Mouse (Mus musculus) liver, embryonic 14.5 days (tissue): ENCODE measurements around the gene Nt5e. TPM values are rescaled to one million over a fixed set of nuclear protein-coding genes. Genes with fewer than 3 reads are reported as not detected.

Experiments
- ATAC-seq: fragments of 200-750 bp; cut with Nextera tagmentation; 2 replicates; pipeline ENCODE4 v1.8.0; 2017; ENCODE audit warnings: moderate number of reproducible peaks, mild to moderate bottlenecking, moderate library complexity; ENCODE audit not compliant: insufficient read depth
- DNase-seq, 3 experiments: peaks; one replicate each; pipeline ENCODE4 v3.0.0-alpha.2; 2012 to 2013; ENCODE audit warnings: low read depth in 3 of 3, low spot score in 3 of 3
- H3K27ac ChIP-seq: fragments of 300-500 bp; sonication (generic); 2 replicates; pipeline ENCODE4 v1.5.1; 2014; ENCODE audit warnings: moderate library complexity, mild to moderate bottlenecking, control low read depth, inconsistent platforms
- H3K27me3 ChIP-seq: fragments of 300-500 bp; sonication (generic); 2 replicates; pipeline ENCODE4 v1.6.1; 2014; ENCODE audit warnings: mild to moderate bottlenecking, low read length, moderate library complexity; ENCODE audit not compliant: control insufficient read depth, insufficient read depth
- H3K36me3 ChIP-seq: fragments of 300-500 bp; sonication (generic); replicated peaks from 2 replicates; pipeline ENCODE4 v1.6.1; 2014; ENCODE audit warnings: low read depth; ENCODE audit not compliant: control insufficient read depth, insufficient read depth
- H3K4me1 ChIP-seq, 2 experiments: fragments of 200-500 bp in 1 of 2; fragments of 300-500 bp in 1 of 2; sonication (generic) in 1 of 2; replicated peaks; 2 replicates each; pipeline ENCODE4 v1.6.1; 2012 to 2014; ENCODE audit warnings: antibody characterized with exemption in 1 of 2, inconsistent platforms in 1 of 2, low read length in 1 of 2; ENCODE audit not compliant: control insufficient read depth in 2 of 2, insufficient read depth in 2 of 2
- H3K4me2 ChIP-seq: fragments of 300-500 bp; sonication (generic); 2 replicates; pipeline ENCODE4 v1.6.1; 2014; ENCODE audit warnings: low read depth, mild to moderate bottlenecking, control low read depth, moderate library complexity
- H3K4me3 ChIP-seq, 2 experiments: fragments of 200-500 bp in 1 of 2; fragments of 300-500 bp in 1 of 2; sonication (generic) in 1 of 2; 2 replicates each; pipeline ENCODE4 v1.5.1; 2012 to 2014; ENCODE audit warnings: low read depth in 2 of 2, low read length in 2 of 2, mild to moderate bottlenecking in 2 of 2, control low read depth in 1 of 2, inconsistent platforms in 1 of 2, moderate library complexity in 1 of 2; ENCODE audit not compliant: insufficient read depth in 1 of 2
- H3K9ac ChIP-seq: fragments of 300-500 bp; sonication (generic); replicated peaks from 2 replicates; pipeline ENCODE4 v1.6.1; 2014; ENCODE audit warnings: mild to moderate bottlenecking, control low read depth, moderate library complexity
- H3K9me3 ChIP-seq: fragments of 300-500 bp; sonication (generic); 2 replicates; pipeline ENCODE4 v1.6.1; 2016; ENCODE audit warnings: low read length, mixed read lengths; ENCODE audit not compliant: control insufficient read depth
- CTCF ChIP-seq: IDR thresholded peaks from 2 replicates; pipeline ENCODE4 v1.5.1; 2016; ENCODE audit warnings: antibody characterized with exemption, low read depth, control low read depth
- EP300 ChIP-seq: IDR thresholded peaks from 2 replicates; pipeline ENCODE4 v1.6.1; 2016; ENCODE audit warnings: antibody characterized with exemption, low read depth
- WGBS: fragments of 180-500 bp; shearing (Covaris S2); extraction: QIAGEN DNeasy Blood & Tissue Kit; methylation state at CpG from one replicate; pipeline ENCODE4 v1.1.7; 2014; ENCODE audit not compliant: insufficient replicate concordance; 5-methylcytosine and 5-hydroxymethylcytosine counted together
- polyA plus RNA-seq, 2 experiments: library from polyadenylated mRNA; depleted of rRNA in 1 of 2; stranded (reverse) in 1 of 2; unstranded in 1 of 2; fragments of >200 nt; fragmentation: Nextera tagmentation in 1 of 2; extraction: Ambion mirVana in 1 of 2; gene quantifications; 2 replicates each; pipeline versions ENCODE4 v1.2.1 to v1.2.3; 2012 to 2014

The Nt5e gene
- polyA plus RNA-seq, 2 experiments, result 4.9 to 8.2 TPM

DNA sequence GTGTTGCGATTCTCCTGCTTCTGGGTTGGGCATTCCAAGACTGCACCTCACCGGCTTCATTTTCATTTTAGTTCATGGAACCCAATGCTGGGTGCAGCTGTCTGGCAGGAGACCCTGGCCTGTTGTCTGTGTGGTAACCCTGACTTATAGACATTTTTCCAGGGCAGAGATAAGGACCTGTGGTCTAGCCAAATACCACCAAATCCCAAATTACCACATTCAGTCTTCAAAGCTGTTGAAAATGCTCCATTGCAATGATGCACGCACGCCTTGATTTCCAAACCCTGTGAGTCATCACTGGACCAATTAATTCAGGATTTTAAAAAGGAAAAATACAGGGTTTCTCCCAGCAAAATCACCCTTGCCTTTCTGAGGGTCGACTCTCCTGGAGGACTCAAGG lies 41.5 kb downstream of the Nt5e start:
- no peak for DNase-seq
- TF ChIP-seq CTCF (no peak), EP300 (no peak)
- Histone ChIP-seq H3K27ac (no peak overlapping the region), H3K27me3 (no peaks in the 10 kb centered on the region), H3K4me1 (peaks cover 0 to 2% of the 10 kb centered on the region in 2 experiments; a peak in 2 of 4 replicates), H3K9ac (no peak overlapping the region), H3K4me3 (no peak overlapping the region), H3K9me3 (no peaks in the 10 kb centered on the region), H3K36me3 (no peaks in the 10 kb centered on the region), H3K4me2 (no peak overlapping the region)
- WGBS, result 78% methylated on average over 5 of the region's 5 CpGs
- no peak for ATAC-seq

DNA sequence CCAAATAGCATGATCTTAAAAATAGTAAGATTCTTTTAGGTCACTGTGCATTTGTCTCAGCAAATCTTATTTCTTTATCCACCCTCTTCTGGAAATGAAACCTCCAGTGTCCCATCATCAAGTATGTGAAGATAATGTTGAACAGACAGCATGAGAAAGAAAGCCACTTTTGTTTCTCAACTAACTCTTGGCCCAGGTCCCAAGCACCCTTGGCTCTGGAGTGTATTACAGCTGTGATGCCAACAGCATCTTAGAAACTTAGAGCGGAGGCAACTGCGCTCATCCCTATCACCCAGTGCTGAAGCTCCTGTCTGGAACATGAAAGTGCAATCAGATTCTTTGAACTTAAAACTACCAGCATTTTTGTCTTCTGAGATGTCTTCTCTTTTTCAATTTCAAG lies 42.7 kb downstream of the Nt5e start:
- DNase-seq, result no peak
- 82% methylated on average over 2 of the region's 2 CpGs for WGBS
- H3K9ac ChIP-seq, result no peak overlapping the region
- TF ChIP-seq EP300 (no peak), CTCF (no peak)
- H3K9me3 ChIP-seq, result no peaks in the 10 kb centered on the region
- H3K27me3 ChIP-seq, result no peaks in the 10 kb centered on the region
- H3K4me1 ChIP-seq, result peaks cover 0 to 2% of the 10 kb centered on the region in 2 experiments; a peak in 2 of 4 replicates
- no peaks in the 10 kb centered on the region; the same call in 1 of the 2 replicates for H3K36me3 ChIP-seq
- no peak for ATAC-seq
- no peak overlapping the region for H3K4me3 ChIP-seq
- H3K4me2 ChIP-seq, result no peak overlapping the region
- H3K27ac ChIP-seq, result no peak overlapping the region

- no peak overlapping the region for H3K4me3 ChIP-seq
- no peak overlapping the region for H3K4me2 ChIP-seq
- H3K9me3 ChIP-seq, result no peaks in the 10 kb centered on the region
- no peak overlapping the region for H3K27ac ChIP-seq
- ATAC-seq (no peak), DNase-seq (no peak)
- H3K27me3 ChIP-seq, result no peaks in the 10 kb centered on the region
- TF ChIP-seq CTCF (no peak), EP300 (no peak)
- H3K4me1 ChIP-seq, result peaks cover 0 to 2% of the 10 kb centered on the region in 2 experiments; a peak in 2 of 4 replicates
- 65% methylated on average over 2 of the region's 2 CpGs for WGBS
- H3K9ac ChIP-seq, result no peak overlapping the region
- H3K36me3 ChIP-seq, result no peaks in the 10 kb centered on the region; the same call in 1 of the 2 replicates
Measured at GRCm38 (mm10) chr9:88371201-88371600, 44.2 kb downstream of the Nt5e start.

GRCm38 (mm10) chr9:88373001-88373400 lies 46.0 kb downstream of the Nt5e start:
- no peak overlapping the region for H3K27ac ChIP-seq
- H3K4me2 ChIP-seq, result no peak overlapping the region
- DNase-seq (no peak), ATAC-seq (no peak)
- 63% methylated on average over 2 of the region's 2 CpGs for WGBS
- no peak overlapping the region for H3K4me3 ChIP-seq
- no peaks in the 10 kb centered on the region; the same call in 1 of the 2 replicates for H3K36me3 ChIP-seq
- H3K9ac ChIP-seq, result no peak overlapping the region
- H3K4me1 ChIP-seq, result no peaks in the 10 kb centered on the region
- TF ChIP-seq EP300 (no peak), CTCF (no peak)
- H3K9me3 ChIP-seq, result no peaks in the 10 kb centered on the region
- no peaks in the 10 kb centered on the region for H3K27me3 ChIP-seq

DNA sequence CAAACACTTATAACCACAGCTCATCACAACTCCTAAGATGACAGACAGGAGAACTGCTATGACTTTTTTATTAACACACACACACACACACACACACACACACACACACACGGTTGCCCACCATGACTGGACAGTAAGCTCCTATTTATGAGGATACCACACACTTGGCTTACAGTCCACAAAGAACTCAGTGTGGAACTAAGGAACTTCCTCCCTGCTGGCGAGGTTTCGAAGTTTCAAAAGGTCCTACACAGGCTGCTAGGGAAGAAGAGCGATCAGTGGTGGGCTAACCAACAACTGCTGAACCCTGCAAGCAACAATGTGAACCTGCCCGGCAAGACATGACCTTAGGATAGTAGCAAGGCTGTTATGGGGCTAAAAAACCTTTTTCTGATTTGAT lies 50.5 kb downstream of the Nt5e start:
- WGBS, result 54% methylated on average over 5 of the region's 5 CpGs
- Histone ChIP-seq H3K27ac (no peak overlapping the region), H3K4me1 (peaks cover 0 to 4% of the 10 kb centered on the region in 2 experiments; a peak in 1 of 4 replicates), H3K4me2 (no peak overlapping the region), H3K4me3 (no peak overlapping the region), H3K36me3 (peaks cover 4% of the 10 kb centered on the region; the same call in 1 of the 2 replicates), H3K27me3 (no peaks in the 10 kb centered on the region), H3K9ac (no peak overlapping the region), H3K9me3 (no peaks in the 10 kb centered on the region)
- ATAC-seq (no peak), DNase-seq (no peak)
- TF ChIP-seq EP300, result no peak
- TF ChIP-seq CTCF, result no peak
